Mouse (Mus musculus): Measurements from ENCODE around the gene L3mbtl2. TPM values are rescaled to one million over a fixed set of nuclear protein-coding genes. Genes with fewer than 3 reads are reported as not detected.
A peak's percentile ranks its signal among the peaks of the same experiment; 100 is the strongest.

L3mbtl2 gene
- total RNA-seq, 2 experiments from 2014 or later, result 15.5 to 17.7 TPM

DNA sequence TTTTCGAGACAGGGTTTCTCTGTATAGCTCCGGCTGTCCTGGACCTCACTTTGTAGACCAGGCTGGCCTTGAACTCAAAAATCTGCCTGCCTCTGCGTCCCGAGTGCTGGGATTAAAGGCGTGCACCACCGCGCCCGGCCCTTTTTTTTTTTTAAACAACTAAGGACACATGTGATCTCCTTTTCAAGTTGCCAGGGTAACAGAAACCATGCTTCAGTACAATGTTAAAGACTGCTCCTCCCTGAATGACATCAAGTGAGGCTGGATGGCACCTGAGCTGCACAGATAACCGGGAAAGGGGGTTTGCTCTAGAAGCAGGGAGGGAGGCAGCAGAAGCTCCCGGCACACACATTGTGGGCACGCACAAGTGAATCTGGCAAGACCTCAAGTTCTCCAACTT, 45.3 kb downstream of the L3mbtl2 start:
- no peak for DNase-seq

DNA sequence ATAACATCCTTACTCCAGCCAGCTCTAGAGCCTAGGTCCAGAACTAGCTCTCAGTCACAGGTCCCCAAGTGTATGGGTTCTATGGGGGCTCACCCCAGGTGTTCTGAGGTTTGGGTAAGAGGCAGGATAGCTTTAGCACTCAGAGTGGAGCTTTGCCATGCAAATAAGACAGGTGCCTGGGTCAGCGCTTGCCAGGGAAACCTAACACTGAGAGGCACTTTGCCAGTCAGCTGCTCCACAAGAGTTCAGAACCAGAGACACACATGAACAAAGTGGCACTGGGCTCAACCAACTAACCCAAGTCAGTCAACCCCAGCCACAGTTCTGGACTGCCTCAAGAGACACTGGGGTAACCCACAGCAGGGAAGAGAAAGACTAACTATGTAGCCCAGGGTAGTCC, 46.0 kb downstream of the L3mbtl2 start:
- DNase-seq, result no peak

DNA sequence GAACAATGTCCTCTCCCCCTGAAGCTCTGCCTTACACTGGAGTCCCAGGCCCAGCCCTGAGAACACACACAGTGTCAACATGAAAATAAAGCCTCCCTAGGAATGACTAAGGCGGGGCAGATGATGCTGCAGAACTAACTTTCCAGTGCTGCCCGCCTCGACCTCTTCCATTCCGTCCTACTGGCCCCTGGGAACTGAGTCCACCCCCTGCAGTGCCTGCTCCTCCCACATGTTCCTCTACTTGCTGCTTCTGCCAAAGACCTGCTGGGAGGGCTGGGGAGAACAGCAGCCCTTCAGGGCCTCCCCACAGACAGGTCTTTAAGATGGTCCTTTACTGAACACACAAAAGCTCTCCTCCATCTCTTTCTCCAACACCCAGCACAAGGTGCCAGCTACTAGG, 47.1 kb downstream of the L3mbtl2 start:
- DNase-seq, result no peak

DNA sequence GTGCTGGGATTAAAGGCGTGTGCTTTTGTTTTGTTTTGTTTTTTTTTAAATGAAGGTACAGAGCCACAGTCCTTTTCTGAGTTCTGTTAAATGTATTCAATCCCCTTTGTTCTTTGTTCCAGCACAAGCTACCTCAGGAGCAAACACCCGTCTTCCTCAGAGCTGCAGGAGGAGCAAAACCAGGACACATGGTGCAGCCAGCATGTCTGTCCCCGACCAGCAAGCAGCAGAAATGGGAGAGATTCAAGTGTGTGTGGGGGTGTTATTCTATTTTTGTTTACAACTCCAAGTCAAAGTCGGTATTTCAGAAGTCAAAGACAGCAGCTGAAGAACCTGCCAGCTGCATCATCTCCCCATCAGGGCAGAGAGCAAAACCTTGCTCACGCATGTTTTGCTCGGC, 50.1 kb downstream of the L3mbtl2 start:
- DNase-seq, result no peak

DNA sequence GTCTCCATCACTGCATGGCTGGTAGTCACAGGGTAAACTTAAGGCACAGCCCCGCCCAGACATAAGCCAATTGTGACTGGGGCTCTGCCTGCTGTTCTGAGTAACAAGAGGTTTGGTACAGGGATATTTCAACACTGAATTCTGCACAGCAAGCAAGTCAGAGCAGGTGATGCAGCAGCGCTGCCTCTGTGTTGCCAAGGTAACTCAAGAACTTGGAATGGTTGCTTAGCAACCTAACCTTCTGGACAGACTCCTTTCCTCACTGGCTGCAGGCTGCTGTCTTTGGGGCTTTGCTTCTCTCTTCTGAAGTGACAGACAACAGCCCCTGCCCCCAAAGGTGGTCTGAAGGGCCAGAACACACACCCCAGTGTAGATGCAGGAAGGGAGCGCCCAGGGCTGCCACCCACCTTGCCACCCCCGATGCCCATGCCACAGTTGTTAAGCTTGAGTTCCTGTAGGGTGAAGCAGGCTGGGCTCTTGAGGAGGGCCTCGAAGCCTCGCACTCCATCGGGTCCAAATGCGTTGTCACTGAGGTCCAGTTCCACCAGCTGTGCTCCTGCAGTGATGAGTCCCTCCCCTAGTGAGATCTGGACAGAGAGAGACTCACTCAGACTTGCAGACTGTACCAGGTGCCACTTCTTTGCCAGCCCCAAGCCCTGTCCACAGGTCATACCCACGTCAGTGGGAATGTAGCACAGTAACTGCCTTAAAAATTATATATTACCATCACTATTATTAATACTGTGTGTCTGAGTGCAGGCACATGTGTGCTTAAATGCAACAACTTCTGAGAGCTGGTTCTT, 54.8 kb downstream of the L3mbtl2 start:
- DNase-seq, result no peak

DNA sequence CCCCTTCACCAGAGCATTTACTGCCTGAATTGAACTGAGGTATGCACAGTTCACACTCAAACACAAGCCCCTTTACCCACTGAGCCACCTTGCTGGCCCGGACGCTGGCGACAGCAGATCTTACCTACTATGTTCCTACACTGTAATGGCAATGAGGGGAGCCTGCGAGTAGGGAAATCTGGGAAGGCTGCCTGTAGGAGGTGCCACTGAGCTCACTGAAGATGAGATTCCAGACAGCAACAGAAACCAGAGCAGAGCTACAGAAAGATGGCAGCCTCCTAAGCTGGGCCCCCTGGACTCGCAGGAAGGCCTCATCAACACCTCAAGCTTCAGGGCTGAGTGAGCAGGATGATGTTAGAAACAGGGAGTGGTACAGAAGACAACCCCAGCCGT, 55.4 kb downstream of the L3mbtl2 start:
- DNase-seq, result no peak

DNA sequence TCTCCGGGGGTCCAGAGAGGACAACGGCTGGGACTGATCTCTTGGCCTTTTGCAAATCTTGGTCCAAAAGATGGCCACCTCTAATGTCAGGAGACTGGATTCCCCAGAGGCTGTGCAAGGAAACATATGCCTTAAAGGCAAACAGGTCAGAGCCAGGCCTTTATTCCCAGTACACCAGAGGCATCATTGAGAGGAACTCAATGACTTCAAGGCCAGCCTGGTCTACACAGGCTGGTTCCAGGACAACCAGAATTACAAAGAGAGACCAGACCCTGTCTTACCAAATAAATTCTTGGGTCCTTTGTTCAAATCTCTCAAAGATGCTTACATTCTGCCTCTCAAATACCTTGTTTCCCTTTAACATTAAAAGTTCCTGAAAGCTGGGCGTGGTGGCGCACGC, 58.7 kb downstream of the L3mbtl2 start:
- no peak for DNase-seq

DNA sequence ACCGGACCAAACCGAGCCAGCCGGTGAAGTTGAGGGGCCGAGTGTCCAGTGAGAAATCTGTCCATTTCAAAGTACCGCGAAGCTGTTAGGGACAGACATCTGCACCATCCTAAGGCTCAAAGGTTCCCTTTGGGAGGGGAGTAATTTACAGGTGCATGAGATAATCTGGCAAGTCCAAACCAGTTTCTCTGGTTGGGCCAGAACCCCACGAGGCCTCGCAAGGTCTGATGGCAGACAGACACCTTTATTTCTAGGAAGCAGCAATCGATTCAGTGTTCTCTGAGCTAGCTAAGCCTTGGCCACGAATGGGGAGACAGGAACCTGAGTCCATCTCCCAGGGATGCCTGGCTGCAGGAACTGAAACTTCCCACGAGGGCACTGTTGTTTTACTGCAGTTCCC, 60.0 kb downstream of the L3mbtl2 start:
- DNase-seq, result no peak

DNA sequence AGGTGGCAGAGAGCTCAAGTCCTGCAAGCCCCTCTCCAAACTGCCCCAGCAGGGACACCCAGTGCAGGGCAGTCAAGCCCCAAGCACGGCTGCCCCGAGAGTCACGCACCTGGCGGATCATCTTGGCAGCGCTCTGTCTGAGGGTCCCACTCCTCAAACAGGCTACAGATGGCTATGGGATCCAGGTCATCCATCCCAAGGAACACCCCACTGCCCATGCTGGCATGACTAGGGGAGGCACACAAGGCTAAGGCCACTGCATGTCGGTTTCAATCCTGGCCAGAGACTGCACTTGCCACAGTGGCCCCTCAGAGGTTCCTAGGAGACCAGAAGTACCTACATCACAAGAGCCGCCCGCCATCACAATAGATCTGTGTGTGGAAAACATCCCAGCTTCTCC, 62.3 kb downstream of the L3mbtl2 start:
- DNase-seq, result no peak

DNA sequence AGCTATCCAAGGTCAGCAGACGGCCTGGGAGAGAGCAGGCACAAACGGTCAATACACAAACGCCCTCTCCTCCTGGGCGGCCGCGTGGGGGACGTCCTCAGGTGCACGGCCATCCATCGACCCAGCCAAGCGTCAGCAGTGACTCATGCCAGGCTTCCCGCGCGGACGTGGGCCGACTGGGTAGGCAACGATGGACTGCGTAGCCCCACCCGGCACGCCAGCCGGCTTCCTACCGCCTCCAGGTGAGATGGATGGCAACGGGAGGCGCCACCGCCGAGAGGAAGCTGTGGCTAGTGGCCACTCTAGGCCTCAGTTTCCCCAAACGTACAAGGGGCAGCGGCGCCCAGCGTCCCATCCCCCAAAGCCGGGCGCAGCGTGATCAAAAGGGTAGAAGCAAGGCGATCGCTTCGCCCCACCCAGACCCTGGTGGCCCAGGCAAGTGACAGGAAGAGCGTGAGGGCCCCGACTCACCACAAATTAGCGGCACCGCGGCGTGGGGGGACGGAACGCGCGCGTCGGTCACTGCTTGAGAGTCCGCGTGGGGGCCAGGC, 65.6 kb downstream of the L3mbtl2 start:
- DNase-seq, result peak; percentile 56 to 62

DNA sequence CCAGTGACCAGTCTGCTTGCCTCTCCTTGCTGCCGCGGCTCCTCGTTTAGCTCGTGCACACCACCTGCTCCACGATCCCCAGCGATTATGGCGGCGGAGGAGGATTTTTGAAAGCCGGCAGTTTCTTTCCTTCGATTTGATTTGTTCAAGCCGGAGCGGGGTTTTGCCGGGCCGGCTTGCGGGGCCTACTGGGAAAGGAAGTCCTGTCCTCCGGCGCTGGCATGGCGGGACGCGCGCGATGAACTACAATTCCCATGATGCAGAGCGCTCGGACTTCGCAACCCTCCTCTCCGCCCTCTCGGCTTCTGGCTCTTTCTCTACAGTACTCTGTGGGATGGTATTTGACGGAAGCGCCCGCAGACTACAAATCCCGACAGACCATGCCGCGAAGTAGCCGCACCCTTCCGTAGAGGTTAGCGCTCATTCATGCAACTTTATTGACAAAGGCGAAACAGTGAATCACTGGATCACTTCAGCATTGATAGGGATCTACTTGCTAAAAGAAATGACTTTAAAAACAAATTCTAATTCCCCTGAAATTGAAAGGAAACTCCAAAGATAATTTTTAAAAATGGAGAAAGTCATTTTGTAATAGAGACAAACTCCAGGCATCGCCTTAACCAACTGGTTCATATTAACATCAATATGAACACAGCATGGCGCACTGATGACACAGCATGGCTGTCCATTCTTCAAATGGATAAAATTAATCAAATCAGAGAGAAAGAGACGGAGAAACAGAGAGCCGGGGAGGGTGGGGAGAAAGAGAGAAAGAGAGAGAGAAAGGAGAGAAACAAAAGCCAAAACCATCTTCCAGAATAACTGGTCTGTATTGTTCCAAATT, 66.3 kb downstream of the L3mbtl2 start:
- peak; percentile 97 to 98 for DNase-seq

DNA sequence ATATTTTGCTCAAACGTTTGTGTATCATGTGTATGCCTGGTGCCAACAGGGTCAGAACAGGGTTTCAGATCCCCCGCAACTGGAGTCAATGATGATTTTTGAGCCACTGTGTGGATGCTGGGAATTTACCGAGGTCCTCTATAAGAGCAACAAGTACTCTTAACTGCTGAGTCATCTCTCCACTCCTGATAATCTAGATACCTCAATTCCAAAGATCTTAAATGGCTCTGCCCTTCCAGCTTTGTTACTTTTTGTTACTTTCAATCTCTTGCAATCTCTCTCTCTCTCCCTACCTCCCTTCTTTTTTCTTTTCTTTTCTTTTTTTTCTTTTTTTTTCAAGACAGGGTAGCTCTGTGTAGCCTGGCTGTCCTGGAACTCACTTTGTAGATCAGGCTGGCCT, 71.4 kb downstream of the L3mbtl2 start:
- no peak for DNase-seq

Other genes with a start within 250 kb of the L3mbtl2 start
- 100 to 1,000 TPM; 147 to 151 TPM for gene Rbx1, start 197.6 kb upstream of the L3mbtl2 start, total RNA-seq (2021)
- gene Ep300, start 78.5 kb upstream of the L3mbtl2 start, total RNA-seq (2021), result 10 to 100 TPM; 69.0 to 69.7 TPM
- gene Chadl, start 33.4 kb downstream of the L3mbtl2 start, total RNA-seq (2021), result 1 to 10 TPM; 2.4 to 3.3 TPM
- gene Zc3h7b, start 81.2 kb downstream of the L3mbtl2 start, total RNA-seq (2021), result 10 to 100 TPM; 75.1 to 77.3 TPM
- gene Rangap1, start 81.6 kb downstream of the L3mbtl2 start, total RNA-seq (2021), result 10 to 100 TPM; 54.2 to 78.8 TPM
- 100 to 1,000 TPM in 1 of 2 experiments, 10 to 100 TPM in 1; 61.4 to 101 TPM for gene Tef, start 138.5 kb downstream of the L3mbtl2 start, total RNA-seq (2021)
- gene Tob2, start 194.9 kb downstream of the L3mbtl2 start, total RNA-seq (2021), result 100 to 1,000 TPM; 103 to 125 TPM
- gene Phf5a, start 208.0 kb downstream of the L3mbtl2 start, total RNA-seq (2021), result 10 to 100 TPM; 57.8 to 59.2 TPM
- gene Aco2, start 208.4 kb downstream of the L3mbtl2 start, total RNA-seq (2021), result 100 to 1,000 TPM; 823 to 866 TPM

Data from adrenal gland, postnatal 36 days (tissue).